Mouse (Mus musculus) lung, postnatal 36 days (tissue): ENCODE measurements around the gene Muc13.

Experiments
- DNase-seq: peaks from one replicate; pipeline ENCODE4 v3.0.0; 2022; ENCODE audit warnings: mixed read lengths

The Muc13 gene

GRCm38 (mm10) chr16:33793846-33794791, at the start of gene Muc13:
TSS of gene Muc13 (plus strand) at chr16:33794037.
- no peak for DNase-seq

- peak; percentile 58 for DNase-seq
Measured at GRCm38 (mm10) chr16:33744622-33745419, 49.0 kb upstream of the Muc13 start.

GRCm38 (mm10) chr16:33745457-33745856, 48.4 kb upstream of the Muc13 start:
- DNase-seq, result peak; percentile 53

GRCm38 (mm10) chr16:33746074-33746676, 47.7 kb upstream of the Muc13 start:
- no peak for DNase-seq

GRCm38 (mm10) chr16:33747346-33747954, 46.4 kb upstream of the Muc13 start:
- DNase-seq, result no peak

- no peak for DNase-seq
Measured at GRCm38 (mm10) chr16:33747994-33748393, 45.8 kb upstream of the Muc13 start.

- peak; percentile 66 for DNase-seq
Measured at GRCm38 (mm10) chr16:33751152-33751551, 42.7 kb upstream of the Muc13 start.

GRCm38 (mm10) chr16:33751590-33751989, 42.2 kb upstream of the Muc13 start:
- DNase-seq, result peak; percentile 67

- DNase-seq, result peak; percentile 42
Measured at GRCm38 (mm10) chr16:33752904-33753578, 40.8 kb upstream of the Muc13 start.

- DNase-seq, result no peak
Measured at GRCm38 (mm10) chr16:33755293-33755692, 38.5 kb upstream of the Muc13 start.

- DNase-seq, result peak; percentile 65
Measured at GRCm38 (mm10) chr16:33755961-33756360, 37.9 kb upstream of the Muc13 start.

GRCm38 (mm10) chr16:33756396-33756795, 37.4 kb upstream of the Muc13 start:
- peak; percentile 42 for DNase-seq

GRCm38 (mm10) chr16:33759207-33759606, 34.6 kb upstream of the Muc13 start:
- DNase-seq, result no peak

GRCm38 (mm10) chr16:33760542-33760941, 33.3 kb upstream of the Muc13 start:
- no peak for DNase-seq

- no peak for DNase-seq
Measured at GRCm38 (mm10) chr16:33760996-33761395, 32.8 kb upstream of the Muc13 start.

GRCm38 (mm10) chr16:33764501-33765193, 29.2 kb upstream of the Muc13 start:
- no peak for DNase-seq

GRCm38 (mm10) chr16:33765477-33765876, 28.4 kb upstream of the Muc13 start:
- no peak for DNase-seq

GRCm38 (mm10) chr16:33766309-33766708, 27.5 kb upstream of the Muc13 start:
- no peak for DNase-seq

- no peak for DNase-seq
Measured at GRCm38 (mm10) chr16:33766757-33767156, 27.1 kb upstream of the Muc13 start.

GRCm38 (mm10) chr16:33768491-33769278, 25.2 kb upstream of the Muc13 start:
- DNase-seq, result no peak

GRCm38 (mm10) chr16:33769848-33770247, 24.0 kb upstream of the Muc13 start:
- DNase-seq, result peak; percentile 22
